Comparison of ENCODE assay signal across 8 mouse cellular contexts in genomic region chr7:34166850-34167249, GRCm38 (mm10). TPM values are rescaled to one million over a fixed set of nuclear protein-coding genes. Genes with fewer than 3 reads are reported as not detected.
DNase-seq lines count a peak whose midpoint lies in the region; ATAC-seq and TF ChIP-seq lines count a peak whose summit lies in the region.

No protein-coding gene starts in this region.

- peak overlapping the region; percentile 8; the same call in 1 of the 2 replicates for H3K4me2 ChIP-seq in hindbrain, embryonic 14.5 days (replicated peaks)
- peak overlapping the region; percentile 26; the same call in 1 of the 2 replicates for H3K4me2 ChIP-seq in lung, embryonic 15.5 days

- no peak for TF ChIP-seq POLR2A in cortical plate, adult 2 months (IDR thresholded peaks at IDR 0.05; ENCODE audit: extremely low read depth, insufficient read depth, low read length)

- H3K27ac ChIP-seq in cortical plate, adult 2 months (ENCODE audit: insufficient read depth, low read length), result no peak overlapping the region
- no peak overlapping the region for H3K27ac ChIP-seq in hindbrain, embryonic 14.5 days
- H3K27ac ChIP-seq in lung, embryonic 15.5 days, result no peak overlapping the region

- H3K9ac ChIP-seq in hindbrain, embryonic 14.5 days, result no peak overlapping the region
- H3K9ac ChIP-seq in lung, embryonic 15.5 days, result 0 out of 2 replicates have a peak overlapping the region, but pooled peaks have one; percentile 19

- no peaks in the 10 kb centered on the region for H3K27me3 ChIP-seq in E14TG2a.4 (ENCODE audit: insufficient read depth, low read length)
- H3K27me3 ChIP-seq in hindbrain, embryonic 14.5 days (ENCODE audit: control insufficient read depth, insufficient read depth, low read length), result no peaks in the 10 kb centered on the region
- no peaks in the 10 kb centered on the region for H3K27me3 ChIP-seq in lung, embryonic 15.5 days

- 53% methylated on average over 4 of the region's 4 CpGs for whole genome bisulfite sequencing in hindbrain, embryonic 14.5 days
- WGBS in lung, embryonic 15.5 days, result 40% methylated on average over 4 of the region's 4 CpGs

- DNase-seq in cerebellum, postnatal 14 days, result peak; percentile 13 to 35
- no peak for DNase-seq in cerebellum, postnatal 4 days (ENCODE audit: low spot score in 2 of 2)
- no peak for DNase-seq in hindbrain, embryonic 14.5 days (ENCODE audit: low spot score)
- peak; percentile 50 to 77 for DNase-seq in spleen, postnatal 4 days (ENCODE audit: low spot score in 2 of 2)
- no peak for DNase-seq in right cerebral cortex, postnatal 25 days

- peaks cover 44% of the 10 kb centered on the region for H3K36me3 ChIP-seq in E14TG2a.4 (ENCODE audit: insufficient read depth, low read length)
- peaks cover 34% of the 10 kb centered on the region for H3K36me3 ChIP-seq in hindbrain, embryonic 14.5 days (replicated peaks; ENCODE audit: control insufficient read depth, insufficient read depth)
- H3K36me3 ChIP-seq in lung, embryonic 15.5 days, result peaks cover 34% of the 10 kb centered on the region

- peak; percentile 90 for TF ChIP-seq CTCF in E14TG2a.4 (conservative IDR thresholded peaks at IDR 0.05; ENCODE audit: low read length)
- TF ChIP-seq CTCF in cortical plate, adult 2 months (IDR thresholded peaks at IDR 0.05; ENCODE audit: extremely low read depth, insufficient read depth, low read length), result 0 out of 2 replicates have a peak, but pooled peaks have one; percentile 9

- ATAC-seq in hindbrain, embryonic 14.5 days (ENCODE audit: low FRiP score), result no peak
- no peak for ATAC-seq in lung, embryonic 15.5 days (ENCODE audit: borderline replicate concordance, extremely low read depth, low FRiP score, low TSS enrichment)

- peak overlapping the region; percentile 98 for H3K4me3 ChIP-seq in E14TG2a.4 (replicated peaks; ENCODE audit: low read length)
- H3K4me3 ChIP-seq in cortical plate, adult 2 months (ENCODE audit: insufficient read depth, low read length), result peak overlapping the region; percentile 84; the same call in 1 of the 2 replicates
- H3K4me3 ChIP-seq in hindbrain, embryonic 14.5 days (replicated peaks; ENCODE audit: low read length), result peak overlapping the region; percentile 1; the same call in 1 of the 2 replicates
- H3K4me3 ChIP-seq in lung, embryonic 15.5 days, result peak overlapping the region; percentile 5; the same call in 1 of the 2 replicates

- H3K4me1 ChIP-seq in E14TG2a.4 (replicated peaks; ENCODE audit: low read depth, low read length), result peaks cover 66% of the 10 kb centered on the region
- no peaks in the 10 kb centered on the region for H3K4me1 ChIP-seq in cortical plate, adult 2 months (ENCODE audit: control insufficient read depth, insufficient read depth, low read length)
- peaks cover 11% of the 10 kb centered on the region for H3K4me1 ChIP-seq in hindbrain, embryonic 14.5 days (replicated peaks; ENCODE audit: control insufficient read depth, insufficient read depth, low read length)
- H3K4me1 ChIP-seq in lung, embryonic 15.5 days, result peaks cover 11% of the 10 kb centered on the region

- no peaks in the 10 kb centered on the region for H3K9me3 ChIP-seq in E14TG2a.4 (ENCODE audit: low read length)
- no peaks in the 10 kb centered on the region for H3K9me3 ChIP-seq in hindbrain, embryonic 14.5 days (ENCODE audit: control insufficient read depth, low read length)
- no peaks in the 10 kb centered on the region for H3K9me3 ChIP-seq in lung, embryonic 15.5 days

RNA-seq across cellular contexts. Expression of gene Uba2, which starts 2.5 kb away (rescaled TPM):
- 97.3 and 99.8 TPM in 2 replicates for polyA plus RNA-seq in cortical plate, adult 2 months (2012; rRNA removed)
- polyA plus RNA-seq in hindbrain, embryonic 14.5 days (2014; fragmentation: Nextera tagmentation; extraction: Ambion mirVana), result 164 and 177 TPM in 2 replicates
- 218 and 227 TPM in 2 replicates for polyA plus RNA-seq in lung, embryonic 15.5 days (2015; fragmentation: Nextera tagmentation; extraction: Ambion mirVana)

RNA-seq across cellular contexts. Expression of gene Pdcd2l, which starts 29.6 kb away (rescaled TPM):
- 28.3 and 30.5 TPM in 2 replicates for polyA plus RNA-seq in cortical plate, adult 2 months (2012; rRNA removed)
- polyA plus RNA-seq in hindbrain, embryonic 14.5 days (2014; fragmentation: Nextera tagmentation; extraction: Ambion mirVana), result 63.8 and 68.9 TPM in 2 replicates
- polyA plus RNA-seq in lung, embryonic 15.5 days (2015; fragmentation: Nextera tagmentation; extraction: Ambion mirVana), result 57.6 and 58.1 TPM in 2 replicates

RNA-seq across cellular contexts. Expression of gene Wtip, which starts 33.8 kb away (rescaled TPM):
- 11.0 and 12.5 TPM in 2 replicates for polyA plus RNA-seq in cortical plate, adult 2 months (2012; rRNA removed)
- polyA plus RNA-seq in hindbrain, embryonic 14.5 days (2014; fragmentation: Nextera tagmentation; extraction: Ambion mirVana), result 2.5 and 3.2 TPM in 2 replicates
- polyA plus RNA-seq in lung, embryonic 15.5 days (2015; fragmentation: Nextera tagmentation; extraction: Ambion mirVana), result 7.6 and 8.9 TPM in 2 replicates

Comparison
In these comparisons a context has a peak if more than half of its experiments do, and no peak if none do; other contexts are left out.
1. DNase-seq: peak in cerebellum, postnatal 14 days (2 of 2) and spleen, postnatal 4 days (2 of 2); none in cerebellum, postnatal 4 days (0 of 2), hindbrain, embryonic 14.5 days (single experiment) and right cerebral cortex, postnatal 25 days (single experiment).
2. H3K4me3 ChIP-seq: peak in every context shown above with its lines; median percentile 98 in E14TG2a.4; 84 in cortical plate, adult 2 months; 5 in lung, embryonic 15.5 days; 1 in hindbrain, embryonic 14.5 days.